Mouse (Mus musculus) E14TG2a.4 (cell line): ENCODE measurements around the gene Itga6.

Experiments used
- CTCF ChIP-seq: conservative IDR thresholded peaks from 2 replicates; pipeline ENCODE4 v1.5.1; 2014; ENCODE audit warnings: low read length
- POU5F1 ChIP-seq: IDR thresholded peaks from 2 replicates; pipeline ENCODE4 v1.6.1; 2014; ENCODE audit warnings: low read length, borderline replicate concordance

- TF ChIP-seq CTCF = no peak
- TF ChIP-seq POU5F1 = no peak
These were observed 121.6 kb downstream of the Itga6 start for GRCm38 (mm10) chr2:71867019-71867418.
